Comparison of ENCODE assay signal across 1 mouse cellular context in genomic region chr2:167958082-167958788, GRCm38 (mm10).
TF ChIP-seq lines count a peak whose summit lies in the region.

No protein-coding gene starts in this region.

TF ChIP-seq in CH12.LX, 34 proteins besides CTCF, POLR2A, EP300 and RAD21:
- TF ChIP-seq USF1 (IDR thresholded peaks at IDR 0.05; ENCODE audit: low read depth, low read length) (no peak), ZC3H11A (IDR thresholded peaks at IDR 0.05; ENCODE audit: low read depth, low read length) (no peak), SIN3A (IDR thresholded peaks at IDR 0.05; ENCODE audit: low read length) (no peak), ZMIZ1 (IDR thresholded peaks at IDR 0.05; ENCODE audit: low read depth, low read length) (no peak), JUND (conservative IDR thresholded peaks at IDR 0.05; ENCODE audit: low read depth, low read length) (no peak)
